23 mouse cellular contexts compared by ENCODE assay signal in genomic region chr2:117257617-117258016, GRCm38 (mm10). TPM values are rescaled to one million over a fixed set of nuclear protein-coding genes. Genes with fewer than 3 reads are reported as not detected.
DNase-seq lines count a peak whose midpoint lies in the region; ATAC-seq lines count a peak whose summit lies in the region.
"Had no signal": no experiment of that assay in that cellular context is flagged by ENCODE, and none has a peak within 500 bp of the region (broad histone marks: within the 10 kb centered on the region; RNA-seq: fewer than 3 reads in every experiment).

No protein-coding gene starts in this region.

- 11% methylated on average over 1 of the region's 1 CpGs for WGBS in liver, embryonic 16.5 days (ENCODE audit: insufficient replicate concordance)
- WGBS in liver, embryonic 12.5 days (ENCODE audit: insufficient replicate concordance): 19% methylated on average over 1 of the region's 1 CpGs

- no peak overlapping the region for H3K4me2 ChIP-seq in liver, embryonic 16.5 days (ENCODE audit: low read depth, low read length)
- H3K4me2 ChIP-seq in liver, embryonic 12.5 days: no peak overlapping the region
- H3K4me2 ChIP-seq: embryonic facial prominence, embryonic 13.5 days; embryonic facial prominence, embryonic 15.5 days; forebrain, embryonic 12.5 days had no signal

- no peaks in the 10 kb centered on the region for H3K9me3 ChIP-seq in liver, embryonic 16.5 days (replicated peaks; ENCODE audit: control insufficient read depth, low read length)
- H3K9me3 ChIP-seq in liver, embryonic 12.5 days (replicated peaks): no peaks in the 10 kb centered on the region
- H3K9me3 ChIP-seq: embryonic facial prominence, embryonic 13.5 days; embryonic facial prominence, embryonic 15.5 days; forebrain, embryonic 10.5 days; forebrain, embryonic 12.5 days had no signal

- no peak overlapping the region for H3K9ac ChIP-seq in liver, embryonic 16.5 days (ENCODE audit: low read depth, low read length)
- H3K9ac ChIP-seq in liver, embryonic 12.5 days: no peak overlapping the region
- H3K9ac ChIP-seq: embryonic facial prominence, embryonic 13.5 days; embryonic facial prominence, embryonic 15.5 days; forebrain, embryonic 12.5 days had no signal

- 0 out of 2 replicates have a peak, but pooled peaks have one; percentile 19 for ATAC-seq in liver, embryonic 16.5 days (ENCODE audit: low read depth)
- ATAC-seq in liver, embryonic 12.5 days: no peak
- ATAC-seq in megakaryocyte progenitor cell, adult 5-6 weeks (replicated peaks; ENCODE audit: poor library complexity): 0 out of 2 replicates have a peak, but pooled peaks have one; percentile 35
- ATAC-seq in inflammation-experienced regulatory T-cells, adult 6 months: no peak
- ATAC-seq: activated CD4-positive, CD25-positive, alpha-beta regulatory T cell, adult 4 months; forebrain, embryonic 14.5 days; forebrain, embryonic 16.5 days; Patski had no signal

- no peak overlapping the region for H3K27ac ChIP-seq in liver, embryonic 16.5 days (ENCODE audit: low read length)
- H3K27ac ChIP-seq in liver, embryonic 12.5 days: no peak overlapping the region
- H3K27ac ChIP-seq: embryonic facial prominence, embryonic 13.5 days; embryonic facial prominence, embryonic 15.5 days; forebrain, embryonic 10.5 days; forebrain, embryonic 12.5 days had no signal

- no peaks in the 10 kb centered on the region for H3K27me3 ChIP-seq in liver, embryonic 16.5 days (ENCODE audit: control insufficient read depth, insufficient read depth, low read depth, low read length)
- H3K27me3 ChIP-seq in liver, embryonic 12.5 days (replicated peaks): no peaks in the 10 kb centered on the region
- H3K27me3 ChIP-seq: embryonic facial prominence, embryonic 13.5 days; embryonic facial prominence, embryonic 15.5 days; forebrain, embryonic 12.5 days; Patski had no signal

- no peaks in the 10 kb centered on the region for H3K36me3 ChIP-seq in liver, embryonic 16.5 days (ENCODE audit: control insufficient read depth, insufficient read depth)
- peaks cover 25% of the 10 kb centered on the region for H3K36me3 ChIP-seq in liver, embryonic 12.5 days

- no peak overlapping the region for H3K4me3 ChIP-seq in liver, embryonic 16.5 days (ENCODE audit: low read depth, low read length)
- H3K4me3 ChIP-seq in liver, embryonic 12.5 days: no peak overlapping the region
- H3K4me3 ChIP-seq: embryonic facial prominence, embryonic 13.5 days; embryonic facial prominence, embryonic 15.5 days; erythroblast, embryonic 14.5 days; forebrain, embryonic 10.5 days; forebrain, embryonic 12.5 days had no signal

- no peaks in the 10 kb centered on the region for H3K4me1 ChIP-seq in liver, embryonic 16.5 days (ENCODE audit: control insufficient read depth, low read depth, low read length)
- peaks cover 10% of the 10 kb centered on the region; the same call in 1 of the 2 replicates for H3K4me1 ChIP-seq in liver, embryonic 12.5 days
- H3K4me1 ChIP-seq: embryonic facial prominence, embryonic 13.5 days; embryonic facial prominence, embryonic 15.5 days; forebrain, embryonic 12.5 days had no signal

- no peak for DNase-seq in adrenal gland, postnatal 14 days
- DNase-seq: adrenal gland, adult 8-10 months; adrenal gland, postnatal 25 days; cerebellum, adult 11 months; cerebellum, adult 18-20 months; cerebellum, adult 8-10 months; cerebellum, adult 9-11 months; cerebellum, postnatal 14 days; cerebellum, postnatal 36 days; embryo, embryonic 11 days had no signal

RNA-seq across cellular contexts. Expression of gene Fam98b, which starts 8.1 kb away (rescaled TPM):
- 1.8 and 2.3 TPM in 2 replicates for polyA plus RNA-seq in liver, embryonic 16.5 days (2015; fragmentation: Nextera tagmentation; extraction: Ambion mirVana)
- 6.6 TPM in 2 replicates for polyA plus RNA-seq in liver, embryonic 12.5 days (2016; fragmentation: Nextera tagmentation; extraction: Ambion mirVana)
- 40.8 and 43.5 TPM in 2 replicates for total RNA-seq in megakaryocyte progenitor cell, adult 5-6 weeks (2015)
- 15.8 and 19.1 TPM in 2 replicates for total RNA-seq in megakaryocyte progenitor cell, adult 5-6 weeks (2017)
- 10 to 100 TPM in 1 of 3 experiments, 1 to 10 TPM in 2; 6.6 to 13.5 (median 9.7) TPM for polyA plus RNA-seq in inflammation-experienced regulatory T-cells, adult 6 months (2017; shearing (Covaris generic))
- total RNA-seq in adrenal gland, postnatal 14 days (2021): 35.1 and 36.9 TPM in 2 replicates

Comparison
In these comparisons a context has a peak if more than half of its experiments do, and no peak if none do; other contexts are left out.
1. ATAC-seq: peak in liver, embryonic 16.5 days (single experiment) and megakaryocyte progenitor cell, adult 5-6 weeks (single experiment); none in liver, embryonic 12.5 days (single experiment) and inflammation-experienced regulatory T-cells, adult 6 months (single experiment).